Mouse (Mus musculus) stomach, postnatal 0 days (tissue): ENCODE data around the gene Cavin4.

ENCODE experiments used
- CTCF ChIP-seq: IDR thresholded peaks from 2 replicates; pipeline ENCODE4 v1.5.1; 2016; ENCODE audit warnings: antibody characterized with exemption, low read depth, mild to moderate bottlenecking, moderate library complexity
- EP300 ChIP-seq: optimal IDR thresholded peaks from 2 replicates; pipeline ENCODE3; 2016; ENCODE audit warnings: antibody characterized with exemption

DNA sequence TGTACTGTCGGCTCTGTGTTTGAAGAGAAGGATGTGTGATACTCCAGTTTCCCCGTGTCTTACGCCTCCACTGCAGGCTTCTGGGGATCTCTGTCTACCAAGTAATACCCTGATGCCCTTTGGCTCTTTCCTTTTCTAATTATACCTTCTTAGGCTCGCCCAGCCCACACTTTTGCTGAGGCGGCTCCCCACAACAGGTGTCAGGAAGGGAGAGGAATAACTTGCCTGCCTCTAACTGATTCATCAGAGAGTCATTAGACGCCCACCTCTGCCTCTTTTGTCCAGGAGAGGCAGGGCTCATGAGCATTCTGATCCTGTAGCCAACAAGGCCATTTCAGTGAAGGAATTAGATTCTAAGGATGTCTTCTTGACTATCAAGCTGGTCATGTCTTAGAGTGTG, 4.0 kb downstream of the Cavin4 start:
- TF ChIP-seq EP300, result no peak
- no peak for TF ChIP-seq CTCF
